Mouse (Mus musculus) embryonic facial prominence, embryonic 13.5 days (tissue): ENCODE measurements around the gene 5830411N06Rik. TPM values are rescaled to one million over a fixed set of nuclear protein-coding genes. Genes with fewer than 3 reads are reported as not detected.

ENCODE experiments used
- ATAC-seq: fragments of 200-750 bp; cut with Nextera tagmentation; 2 replicates; pipeline ENCODE4 v1.8.0; 2017; ENCODE audit warnings: low read depth; ENCODE audit not compliant: insufficient number of reproducible peaks, insufficient read depth, low FRiP score, low TSS enrichment
- H3K27ac ChIP-seq: fragments of 300-500 bp; sonication (generic); 2 replicates; pipeline ENCODE4 v1.5.1; 2015; ENCODE audit warnings: moderate library complexity, mild to moderate bottlenecking, inconsistent platforms
- H3K27me3 ChIP-seq: fragments of 300-500 bp; sonication (generic); 2 replicates; pipeline ENCODE4 v1.6.1; 2015; ENCODE audit warnings: mild to moderate bottlenecking, inconsistent platforms
- H3K36me3 ChIP-seq: fragments of 300-500 bp; sonication (generic); 2 replicates; pipeline ENCODE4 v1.6.1; 2015; ENCODE audit warnings: mild to moderate bottlenecking, inconsistent platforms
- H3K4me1 ChIP-seq: fragments of 300-500 bp; sonication (generic); 2 replicates; pipeline ENCODE4 v1.6.1; 2015; ENCODE audit warnings: inconsistent platforms
- H3K4me2 ChIP-seq: fragments of 300-500 bp; sonication (generic); 2 replicates; pipeline ENCODE4 v1.6.1; 2015; ENCODE audit warnings: moderate library complexity, mild to moderate bottlenecking, inconsistent platforms
- H3K4me3 ChIP-seq: fragments of 300-500 bp; sonication (generic); 2 replicates; pipeline ENCODE4 v1.5.1; 2015; ENCODE audit warnings: mild to moderate bottlenecking, inconsistent platforms
- H3K9ac ChIP-seq: fragments of 300-500 bp; sonication (generic); 2 replicates; pipeline ENCODE4 v1.6.1; 2015; ENCODE audit warnings: mild to moderate bottlenecking, inconsistent platforms
- H3K9me3 ChIP-seq: fragments of 300-500 bp; sonication (generic); 2 replicates; pipeline ENCODE4 v1.6.1; 2016; ENCODE audit warnings: inconsistent platforms
- WGBS: fragments of 180-500 bp; shearing (Covaris S2); methylation state at CpG from one replicate; pipeline ENCODE4 v1.1.7; 2015; ENCODE audit warnings: mixed read lengths; 5-methylcytosine and 5-hydroxymethylcytosine counted together
- polyA plus RNA-seq: library from polyadenylated mRNA; unstranded; fragments of >200 nt; fragmentation: Nextera tagmentation; extraction: Ambion mirVana; gene quantifications from 2 replicates; pipeline ENCODE4 v1.2.1, GENCODE M21; 2015

The 5830411N06Rik gene
- polyA plus RNA-seq, 1 experiment from 2014 or later: not detected

DNA sequence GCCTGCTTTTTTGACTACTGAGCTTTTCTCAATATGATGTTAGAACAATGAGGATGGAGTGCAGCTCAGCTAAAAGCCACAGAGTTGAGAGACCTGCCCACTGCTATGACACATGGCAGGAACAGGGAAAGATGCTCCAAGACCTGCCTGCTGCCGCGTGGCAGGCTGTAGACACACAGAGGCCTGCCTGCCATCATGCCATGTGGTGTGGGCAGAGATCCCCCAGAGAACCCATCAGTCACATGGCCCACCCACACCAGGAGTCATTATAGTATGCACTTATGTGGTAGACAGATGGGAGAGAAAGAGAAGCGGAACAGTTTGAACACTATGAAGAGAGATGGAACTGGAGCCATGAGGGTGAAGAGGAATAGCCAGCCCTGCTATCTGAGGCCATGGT lies 13.4 kb upstream of the 5830411N06Rik start:
- H3K36me3 ChIP-seq: no peaks in the 10 kb centered on the region
- no peak overlapping the region for H3K4me3 ChIP-seq
- no peak overlapping the region for H3K9ac ChIP-seq
- no peak overlapping the region for H3K27ac ChIP-seq
- WGBS: 89% methylated on average over 3 of the region's 3 CpGs
- no peak overlapping the region for H3K4me2 ChIP-seq
- H3K27me3 ChIP-seq: no peaks in the 10 kb centered on the region
- no peak for ATAC-seq
- H3K9me3 ChIP-seq: no peaks in the 10 kb centered on the region
- H3K4me1 ChIP-seq: no peaks in the 10 kb centered on the region

GRCm38 (mm10) chr7:140253780-140254299 lies 6.8 kb downstream of the 5830411N06Rik start:
- H3K27me3 ChIP-seq: no peaks in the 10 kb centered on the region
- no peak overlapping the region for H3K27ac ChIP-seq
- H3K9me3 ChIP-seq: no peaks in the 10 kb centered on the region
- H3K4me3 ChIP-seq: no peak overlapping the region
- no peak for ATAC-seq
- WGBS: 86% methylated on average over 7 of the region's 7 CpGs
- H3K36me3 ChIP-seq: no peaks in the 10 kb centered on the region
- H3K9ac ChIP-seq: no peak overlapping the region
- no peak overlapping the region for H3K4me2 ChIP-seq
- H3K4me1 ChIP-seq: no peaks in the 10 kb centered on the region

DNA sequence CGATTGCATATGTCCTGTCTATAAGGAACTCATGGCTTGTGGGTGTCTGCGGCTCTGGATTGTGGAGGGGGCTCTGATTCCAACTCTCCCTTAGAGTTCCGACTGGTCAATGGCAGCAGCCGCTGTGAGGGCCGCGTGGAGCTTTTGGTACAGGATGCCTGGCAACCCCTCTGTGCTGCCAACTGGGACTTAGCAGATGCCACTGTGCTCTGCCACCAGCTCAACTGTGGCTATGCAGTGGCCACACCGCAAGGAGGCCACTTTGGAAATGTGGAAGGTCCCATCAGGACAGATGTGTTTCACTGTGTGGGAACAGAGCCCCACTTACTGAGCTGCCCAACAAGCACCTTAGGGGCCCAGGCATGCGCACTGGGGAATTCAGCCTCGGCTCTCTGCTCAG lies 48.7 kb downstream of the 5830411N06Rik start:
- no peak overlapping the region for H3K4me2 ChIP-seq
- H3K9ac ChIP-seq: no peak overlapping the region
- H3K4me3 ChIP-seq: no peak overlapping the region
- no peaks in the 10 kb centered on the region for H3K36me3 ChIP-seq
- H3K9me3 ChIP-seq: no peaks in the 10 kb centered on the region
- no peaks in the 10 kb centered on the region for H3K4me1 ChIP-seq
- WGBS: 91% methylated on average over 9 of the region's 9 CpGs
- no peak overlapping the region for H3K27ac ChIP-seq
- ATAC-seq: no peak
- H3K27me3 ChIP-seq: no peaks in the 10 kb centered on the region

DNA sequence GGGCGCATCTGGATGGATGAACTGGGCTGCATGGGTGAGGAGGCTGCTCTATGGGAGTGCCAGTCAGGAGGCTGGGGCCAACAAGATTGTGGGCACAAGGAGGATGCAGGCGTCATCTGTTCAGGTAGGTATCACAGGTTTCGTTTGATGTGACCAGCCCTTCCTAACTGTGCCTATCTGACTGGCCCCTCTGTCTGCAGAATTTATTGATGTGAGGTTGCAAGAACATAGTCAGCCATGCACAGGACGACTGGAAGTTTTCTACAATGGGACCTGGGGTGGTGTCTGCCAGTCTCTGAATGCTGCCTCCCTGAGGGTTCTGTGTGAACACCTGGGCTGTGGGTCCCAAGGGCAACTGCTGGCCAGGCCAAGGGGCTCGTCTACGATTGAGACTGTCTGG lies 49.8 kb downstream of the 5830411N06Rik start:
- H3K4me2 ChIP-seq: no peak overlapping the region
- H3K9me3 ChIP-seq: no peaks in the 10 kb centered on the region
- no peaks in the 10 kb centered on the region for H3K27me3 ChIP-seq
- 76% methylated on average over 6 of the region's 6 CpGs for WGBS
- no peak overlapping the region for H3K4me3 ChIP-seq
- H3K36me3 ChIP-seq: no peaks in the 10 kb centered on the region
- H3K27ac ChIP-seq: no peak overlapping the region
- H3K9ac ChIP-seq: no peak overlapping the region
- H3K4me1 ChIP-seq: no peaks in the 10 kb centered on the region
- ATAC-seq: no peak

DNA sequence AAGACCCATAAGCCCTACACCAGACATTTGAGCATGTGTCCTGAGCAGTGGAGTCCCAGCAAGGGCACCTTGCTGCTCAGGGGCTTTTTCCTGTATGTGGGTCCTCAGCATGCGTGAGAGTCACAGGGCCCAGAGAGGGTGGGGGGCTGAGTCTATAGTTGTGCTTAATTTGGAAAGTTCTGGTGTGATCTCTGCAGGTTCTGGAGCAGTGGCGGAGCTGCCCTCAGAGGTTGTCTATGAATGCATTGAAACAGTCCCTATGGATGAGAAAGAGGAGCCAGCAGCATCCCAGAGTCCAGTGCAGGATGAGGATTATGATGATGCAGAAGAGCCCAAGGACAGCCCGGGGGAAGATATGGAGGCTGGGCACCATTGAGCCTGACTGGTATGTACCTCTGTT lies 52.3 kb downstream of the 5830411N06Rik start:
- ATAC-seq: no peak
- Histone ChIP-seq H3K27ac (no peak overlapping the region), H3K4me1 (no peaks in the 10 kb centered on the region), H3K4me2 (no peak overlapping the region), H3K9ac (no peak overlapping the region), H3K9me3 (no peaks in the 10 kb centered on the region), H3K36me3 (no peaks in the 10 kb centered on the region), H3K4me3 (no peak overlapping the region), H3K27me3 (no peaks in the 10 kb centered on the region)
- WGBS: 74% methylated on average over 3 of the region's 3 CpGs

GRCm38 (mm10) chr7:140319861-140320385 lies 72.8 kb downstream of the 5830411N06Rik start:
- Histone ChIP-seq H3K9me3 (no peaks in the 10 kb centered on the region), H3K4me1 (no peaks in the 10 kb centered on the region), H3K4me2 (no peak overlapping the region), H3K4me3 (no peak overlapping the region), H3K27ac (no peak overlapping the region), H3K27me3 (no peaks in the 10 kb centered on the region), H3K36me3 (no peaks in the 10 kb centered on the region), H3K9ac (no peak overlapping the region)
- 77% methylated on average over 3 of the region's 3 CpGs for WGBS
- no peak for ATAC-seq

DNA sequence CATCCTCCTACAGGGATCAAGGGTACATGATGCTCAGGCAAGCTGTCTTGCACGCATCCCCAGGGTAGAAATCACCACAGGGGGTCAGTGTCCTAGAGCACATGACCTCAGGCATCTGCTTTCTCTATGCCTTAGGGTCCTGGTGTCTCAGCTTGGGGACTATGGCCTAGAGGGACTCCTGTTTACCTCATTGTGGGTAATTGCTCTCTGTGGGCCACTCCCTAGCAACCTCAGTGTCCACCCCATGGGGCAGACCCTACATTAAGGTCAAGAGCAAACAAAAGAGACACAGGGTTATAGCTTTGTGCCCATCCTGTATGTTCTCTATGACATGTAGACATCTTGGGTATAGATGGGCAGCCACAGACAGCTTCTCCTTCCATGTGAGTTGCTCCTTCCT lies 73.5 kb downstream of the 5830411N06Rik start, which contains the start of gene Olfr525:
Gene Olfr525 (plus strand): TSS at position 301 of the 400 bp plus-strand sequence.
- no peak within 1 kb of the TSS for H3K4me2 ChIP-seq
- no peak for ATAC-seq
- H3K27me3 ChIP-seq: no peaks in the 10 kb centered on the region
- H3K36me3 ChIP-seq: no peaks in the 10 kb centered on the region
- H3K9ac ChIP-seq: no peak within 1 kb of the TSS
- H3K4me1 ChIP-seq: no peaks in the 10 kb centered on the region
- WGBS: 55% methylated on average over 1 of the region's 1 CpGs
- H3K4me3 ChIP-seq: no peak within 1 kb of the TSS
- no peaks in the 10 kb centered on the region for H3K9me3 ChIP-seq
- H3K27ac ChIP-seq: no peak within 1 kb of the TSS

GRCm38 (mm10) chr7:140321135-140321534 lies 74.1 kb downstream of the 5830411N06Rik start:
- Histone ChIP-seq H3K4me3 (no peak overlapping the region), H3K36me3 (no peaks in the 10 kb centered on the region), H3K4me2 (no peak overlapping the region), H3K27me3 (no peaks in the 10 kb centered on the region), H3K4me1 (no peaks in the 10 kb centered on the region), H3K27ac (no peak overlapping the region), H3K9ac (no peak overlapping the region), H3K9me3 (no peaks in the 10 kb centered on the region)
- ATAC-seq: no peak

GRCm38 (mm10) chr7:140329766-140330304 lies 82.8 kb downstream of the 5830411N06Rik start:
- no peak overlapping the region for H3K27ac ChIP-seq
- no peaks in the 10 kb centered on the region for H3K27me3 ChIP-seq
- H3K4me1 ChIP-seq: no peaks in the 10 kb centered on the region
- ATAC-seq: no peak
- no peak overlapping the region for H3K4me3 ChIP-seq
- no peaks in the 10 kb centered on the region for H3K36me3 ChIP-seq
- no peak overlapping the region for H3K4me2 ChIP-seq
- H3K9ac ChIP-seq: no peak overlapping the region
- H3K9me3 ChIP-seq: no peaks in the 10 kb centered on the region
- WGBS: 54% methylated on average over 1 of the region's 1 CpGs

DNA sequence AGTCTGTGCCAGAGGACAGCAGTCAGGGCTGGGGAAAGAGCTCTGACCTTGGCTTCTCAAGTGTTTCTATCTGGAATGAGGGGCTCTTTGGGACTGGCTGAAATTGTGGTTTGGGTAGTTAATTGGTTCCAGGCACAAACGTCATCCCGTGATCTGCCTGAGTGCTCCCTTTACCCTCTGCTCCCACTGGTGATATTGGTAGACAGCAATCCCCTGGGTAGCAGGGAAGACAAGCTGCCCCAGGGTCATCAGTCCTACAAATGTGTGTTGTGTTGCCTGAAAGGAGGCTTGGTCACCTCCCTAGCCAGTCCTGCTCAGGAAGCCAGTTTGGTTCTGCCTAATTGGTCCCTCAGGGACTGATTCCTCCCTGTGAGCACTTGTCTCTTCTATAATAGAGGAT lies 86.6 kb downstream of the 5830411N06Rik start, which contains the start of gene Olfr527:
Gene Olfr527 (plus strand): TSS at position 301 of the 400 bp plus-strand sequence.
- ATAC-seq: no peak
- H3K9ac ChIP-seq: no peak within 1 kb of the TSS
- 33% methylated on average over 2 of the region's 2 CpGs for WGBS
- no peaks in the 10 kb centered on the region for H3K27me3 ChIP-seq
- H3K4me1 ChIP-seq: no peaks in the 10 kb centered on the region
- H3K36me3 ChIP-seq: no peaks in the 10 kb centered on the region
- no peak within 1 kb of the TSS for H3K4me3 ChIP-seq
- H3K4me2 ChIP-seq: no peak within 1 kb of the TSS
- no peaks in the 10 kb centered on the region for H3K9me3 ChIP-seq
- no peak within 1 kb of the TSS for H3K27ac ChIP-seq
